Mouse (Mus musculus): ENCODE measurements at regions not wholly inside any gene's neighbourhood (a gene's known extent, or its start where the extent isn't known, plus 50 kb on each side); places are given as distances from the start of the nearest gene placed in this dataset.

DNA sequence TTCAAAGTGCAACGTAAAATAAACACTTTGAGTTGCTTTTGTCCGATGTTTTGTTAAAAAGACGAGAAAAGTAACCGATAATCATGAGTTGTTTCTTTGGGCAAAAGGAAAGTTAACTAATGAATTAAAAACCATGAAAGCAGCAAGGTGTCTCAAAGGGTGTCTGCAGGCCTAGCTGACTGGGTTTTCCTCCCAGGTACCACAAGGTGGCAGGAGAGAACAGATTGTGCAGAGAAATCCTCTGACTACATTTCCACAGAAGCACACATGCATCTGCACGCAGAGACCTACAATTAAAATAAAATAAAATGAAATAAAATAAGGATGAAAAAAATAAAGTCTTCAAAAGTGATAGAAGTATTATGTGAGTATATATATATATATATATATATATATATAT, 212.4 kb upstream of the Foxg1 start:
- TF ChIP-seq CTCF (IDR thresholded peaks at IDR 0.05; ENCODE audit: low read depth, low read length), result peak; percentile 54
- TF ChIP-seq POLR2A (IDR thresholded peaks at IDR 0.05; ENCODE audit: insufficient read depth, low read length), result no peak
- no peak for TF ChIP-seq EP300 (IDR thresholded peaks at IDR 0.05; ENCODE audit: insufficient read depth, low read depth, low read length)
